Mouse (Mus musculus) heart, adult 2 months (tissue): Measurements from ENCODE around the gene Arpc1b. TPM values are rescaled to one million over a fixed set of nuclear protein-coding genes. Genes with fewer than 3 reads are reported as not detected.
"Not testable (repeated sequence)": the region's sequence is repeated elsewhere in the genome, so short reads cannot be mapped to it uniquely, and the experiment has no call there.

Source experiments
- DNase-seq, 2 experiments: peaks; one replicate each; pipeline ENCODE4 v3.0.0; 2021
- H3K27ac ChIP-seq: fragments of 200-600 bp; 2 replicates; pipeline ENCODE4 v1.8.1; 2022
- H3K27me3 ChIP-seq: fragments of 200-500 bp; 2 replicates; pipeline ENCODE4 v1.6.1; 2012; ENCODE audit warnings: mild to moderate bottlenecking, low read length, inconsistent platforms, mixed read lengths; ENCODE audit not compliant: control insufficient read depth, insufficient read depth
- H3K36me3 ChIP-seq: fragments of 200-500 bp; 2 replicates; pipeline ENCODE4 v1.6.1; 2012; ENCODE audit warnings: low read length, inconsistent platforms; ENCODE audit not compliant: control insufficient read depth, insufficient read depth
- H3K4me1 ChIP-seq: fragments of 200-500 bp; 2 replicates; pipeline ENCODE4 v1.6.1; 2011; ENCODE audit warnings: low read length; ENCODE audit not compliant: control insufficient read depth, insufficient read depth
- H3K4me3 ChIP-seq: fragments of 200-600 bp; 2 replicates; pipeline ENCODE4 v1.8.1; 2022
- H3K79me2 ChIP-seq: fragments of 200-500 bp; replicated peaks from 2 replicates; pipeline ENCODE4 v1.6.1; 2012; ENCODE audit warnings: mild to moderate bottlenecking, inconsistent platforms, low read length, moderate library complexity, mixed read lengths; ENCODE audit not compliant: control insufficient read depth, insufficient read depth
- H3K9ac ChIP-seq: fragments of 200-500 bp; 2 replicates; pipeline ENCODE4 v1.6.1; 2012; ENCODE audit warnings: low read depth, mild to moderate bottlenecking, control low read depth, inconsistent platforms, low read length, mixed read lengths
- CTCF ChIP-seq: fragments of 200-600 bp; IDR thresholded peaks from 2 replicates; pipeline ENCODE4 v1.8.1; 2022; ENCODE audit warnings: antibody characterized with exemption, mild to moderate bottlenecking, moderate library complexity
- EP300 ChIP-seq: fragments of 200-500 bp; IDR thresholded peaks from 2 replicates; pipeline ENCODE4 v1.6.1; 2011; ENCODE audit warnings: low read depth, low read length, control low read depth; ENCODE audit not compliant: insufficient read depth
- POLR2A ChIP-seq: fragments of 200-500 bp; IDR thresholded peaks from 2 replicates; pipeline ENCODE4 v1.6.1; 2011; ENCODE audit warnings: mild to moderate bottlenecking, low read depth, low read length, control low read depth; ENCODE audit not compliant: insufficient read depth
- WGBS: fragments of 180-500 bp; shearing (Covaris S2); methylation state at CpG from one replicate; pipeline ENCODE4 v1.1.7; 2018; 5-methylcytosine and 5-hydroxymethylcytosine counted together
- intact Hi-C: fragments of 180-260 bp; cut with DNase I; formaldehyde crosslinking; loops from one replicate; pipeline ENCODE4 v1.15.1; 2025
- polyA plus RNA-seq: library from polyadenylated mRNA; depleted of rRNA; stranded (reverse); fragments of >200 nt; gene quantifications from 2 replicates; pipeline ENCODE4 v1.2.3, GENCODE M21; 2012
- total RNA-seq, 2 experiments: library from RNA; stranded (reverse); gene quantifications; 2 replicates each; pipeline ENCODE4 v1.2.3; 2021

The Arpc1b gene
- total and polyA plus RNA-seq, 3 experiments, result 60.8 to 137 (median 75.0) TPM

GRCm38 (mm10) chr5:145081866-145082613 lies 32.0 kb upstream of the Arpc1b start:
- Histone ChIP-seq H3K36me3 (peaks cover 4% of the 10 kb centered on the region; the same call in 1 of the 2 replicates), H3K4me1 (no peaks in the 10 kb centered on the region), H3K4me3 (no peak overlapping the region), H3K9ac (no peak overlapping the region), H3K27ac (no peak overlapping the region), H3K79me2 (peaks cover 8% of the 10 kb centered on the region), H3K27me3 (no peaks in the 10 kb centered on the region)
- no peak for TF ChIP-seq CTCF
- no peak for TF ChIP-seq POLR2A
- no peak for TF ChIP-seq EP300
- DNase-seq, result no peak
- intact Hi-C loops, result no loop called here
- WGBS, result 81% methylated on average over 10 of the region's 10 CpGs

- H3K79me2 ChIP-seq, DNase-seq, H3K4me1 ChIP-seq, intact Hi-C loops, H3K27me3 ChIP-seq, H3K36me3 ChIP-seq: not testable (repeated sequence)
- H3K4me3 ChIP-seq, result peak overlapping the region; percentile 91
- H3K9ac ChIP-seq, result peak overlapping the region; percentile 52
- 43% methylated on average over 6 of the region's 6 CpGs for WGBS
- peak overlapping the region; percentile 88 for H3K27ac ChIP-seq
These were observed 30.8 kb upstream of the Arpc1b start for GRCm38 (mm10) chr5:145083201-145083600.

DNA sequence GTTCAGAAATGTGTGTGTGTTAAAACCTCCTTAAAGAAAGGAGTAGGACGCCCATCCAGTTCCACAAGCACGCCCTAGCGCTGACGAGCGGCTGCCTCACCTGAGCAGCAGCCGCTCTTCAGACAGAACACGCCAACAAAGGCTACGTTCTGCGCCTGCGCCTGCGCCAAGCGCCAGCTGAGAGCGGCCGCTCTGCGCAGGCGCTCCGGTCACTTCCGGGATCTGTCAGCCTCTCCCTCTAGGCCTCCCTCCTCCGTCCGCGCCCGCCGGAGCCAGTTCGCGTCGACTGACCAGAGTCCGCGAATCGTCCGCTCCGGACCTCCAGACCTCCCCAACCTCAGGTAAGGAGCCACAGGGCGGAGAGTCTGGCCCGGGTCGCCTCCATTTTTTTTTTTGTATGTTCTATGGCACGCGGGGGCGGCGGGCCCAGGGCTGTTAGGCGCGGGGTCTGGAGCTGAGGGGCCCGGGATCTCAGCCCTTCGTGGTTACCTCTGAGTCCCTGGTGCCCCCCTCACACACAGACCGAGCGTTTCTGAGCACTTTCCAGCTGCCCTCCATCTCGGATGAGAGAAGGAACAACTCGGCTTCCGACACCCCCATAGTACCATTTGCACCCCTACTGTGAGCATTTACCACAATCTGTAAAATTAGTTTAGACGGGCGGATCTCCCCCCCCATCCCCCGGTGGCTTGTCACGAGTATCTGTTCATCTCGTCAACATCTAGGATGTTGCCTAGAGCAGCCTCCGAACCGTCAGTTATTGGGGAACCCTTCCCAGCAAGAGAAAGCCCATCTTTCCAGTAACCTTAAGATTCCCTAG lies 30.2 kb upstream of the Arpc1b start, which contains the start of the genes Arpc1a and Kpna7:
Arpc1a (plus strand) TSS at position 199 of the 820 bp plus-strand sequence.
Kpna7 (minus strand) TSS at position 399 of the 820 bp plus-strand sequence.
- DNase-seq, result peak; percentile 94 to 95
- Histone ChIP-seq H3K4me1 (no peaks in the 10 kb centered on the region), H3K79me2 (peaks cover 10% of the 10 kb centered on the region), H3K9ac (peak within 1 kb of the TSS; percentile 90), H3K36me3 (peaks cover 4% of the 10 kb centered on the region; the same call in 1 of the 2 replicates), H3K4me3 (peak within 1 kb of the TSS; percentile 91), H3K27ac (peak within 1 kb of the TSS; percentile 88), H3K27me3 (no peaks in the 10 kb centered on the region)
- intact Hi-C loops, result loop anchor here (2.0 kb wide), 2 partner anchors 33 to 55 kb away; no protein-coding TSS in a partner anchor
- 2% methylated on average over 54 of the region's 54 CpGs for WGBS
- TF ChIP-seq EP300 (no peak), POLR2A (peak; percentile 87)

DNA sequence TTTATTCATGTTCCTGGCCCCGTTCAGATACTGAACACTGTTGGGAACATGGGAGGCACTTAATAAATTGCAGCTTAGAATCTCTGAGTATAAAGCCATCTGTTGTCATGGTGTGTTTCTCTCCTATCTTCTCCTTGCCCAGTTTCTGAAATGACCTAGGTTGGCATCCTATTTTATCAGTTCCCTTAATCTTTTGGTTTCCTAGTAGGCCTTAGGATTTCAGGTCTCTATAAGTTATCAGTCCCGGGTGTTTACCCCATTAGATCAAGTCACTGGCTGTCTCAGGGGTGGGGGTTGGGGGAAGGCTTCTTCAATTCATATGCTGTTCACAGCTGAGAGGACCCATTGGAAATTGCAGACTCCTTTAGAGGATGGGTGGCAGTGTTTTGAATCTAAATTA lies 29.2 kb upstream of the Arpc1b start:
- intact Hi-C loops, result loop anchor here (2.0 kb wide), 2 partner anchors 32 to 54 kb away; no protein-coding TSS in a partner anchor
- TF ChIP-seq EP300, result no peak
- TF ChIP-seq POLR2A, result no peak
- no peak for TF ChIP-seq CTCF
- H3K79me2 ChIP-seq, result peaks cover 10% of the 10 kb centered on the region
- no peak for DNase-seq
- 36% methylated on average over 2 of the region's 2 CpGs for WGBS
- peak overlapping the region; percentile 91 for H3K4me3 ChIP-seq
- no peak overlapping the region; the same call in 1 of the 2 replicates for H3K9ac ChIP-seq
- no peak overlapping the region for H3K27ac ChIP-seq
- H3K4me1 ChIP-seq, result no peaks in the 10 kb centered on the region
- peaks cover 4% of the 10 kb centered on the region; the same call in 1 of the 2 replicates for H3K36me3 ChIP-seq
- no peaks in the 10 kb centered on the region for H3K27me3 ChIP-seq

DNA sequence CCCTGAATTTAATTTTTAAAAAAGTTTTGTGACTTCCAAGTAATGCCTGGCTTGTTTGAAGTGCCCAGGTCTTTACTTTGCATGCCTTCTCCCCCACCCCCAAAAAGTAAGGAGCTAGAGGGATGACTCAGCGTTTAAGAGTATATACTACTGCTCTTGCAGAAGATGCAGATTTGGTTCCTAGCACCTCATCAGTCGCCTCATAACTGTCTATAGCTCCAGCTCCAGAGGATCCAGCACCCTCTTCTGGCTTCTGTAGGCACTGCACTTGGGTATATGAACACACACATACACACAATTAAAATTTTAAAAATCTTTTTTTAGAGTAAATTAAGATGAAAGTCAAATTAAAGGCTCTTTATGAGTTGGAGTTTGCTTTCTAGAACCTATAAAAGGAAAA lies 25.8 kb upstream of the Arpc1b start:
- Histone ChIP-seq H3K79me2 (peaks cover 12% of the 10 kb centered on the region), H3K4me1 (no peaks in the 10 kb centered on the region), H3K36me3 (peaks cover 6% of the 10 kb centered on the region; the same call in 1 of the 2 replicates), H3K27ac (no peak overlapping the region), H3K9ac (no peak overlapping the region), H3K27me3 (no peaks in the 10 kb centered on the region), H3K4me3 (no peak overlapping the region)
- intact Hi-C loops, result no loop called here
- no peak for TF ChIP-seq POLR2A
- peak; percentile 27; the same call in 1 of the 2 replicates for TF ChIP-seq CTCF
- WGBS, result 100% methylated on average over 2 of the region's 2 CpGs
- DNase-seq, result no peak
